Mouse (Mus musculus) kidney, postnatal 0 days (tissue): ENCODE data around the gene Dact3. TPM values are rescaled to one million over a fixed set of nuclear protein-coding genes. Genes with fewer than 3 reads are reported as not detected.
A peak's percentile ranks its signal among the peaks of the same experiment; 100 is the strongest.

ENCODE experiments used
- ATAC-seq: fragments of 200-750 bp; cut with Nextera tagmentation; replicated peaks from 2 replicates; pipeline ENCODE4 v1.8.0; 2017; ENCODE audit warnings: low read depth, moderate number of reproducible peaks, moderate TSS enrichment, moderate library complexity; ENCODE audit not compliant: low FRiP score
- DNase-seq: peaks from one replicate; pipeline ENCODE4 v3.0.0-alpha.2; 2016; ENCODE audit warnings: low spot score
- H3K27ac ChIP-seq: fragments of 300-500 bp; sonication (generic); 2 replicates; pipeline ENCODE4 v1.5.1; 2014; ENCODE audit warnings: mild to moderate bottlenecking
- H3K27me3 ChIP-seq: fragments of 300-500 bp; sonication (generic); 2 replicates; pipeline ENCODE4 v1.6.1; 2014; ENCODE audit warnings: low read length, mixed read lengths; ENCODE audit not compliant: insufficient read depth
- H3K36me3 ChIP-seq: fragments of 300-500 bp; sonication (generic); 2 replicates; pipeline ENCODE4 v1.6.1; 2014; ENCODE audit warnings: low read length, mixed read lengths; ENCODE audit not compliant: insufficient read depth
- H3K4me1 ChIP-seq: fragments of 300-500 bp; sonication (generic); replicated peaks from 2 replicates; pipeline ENCODE4 v1.6.1; 2014; ENCODE audit warnings: antibody characterized with exemption, low read length, mixed read lengths; ENCODE audit not compliant: insufficient read depth
- H3K4me2 ChIP-seq: fragments of 300-500 bp; sonication (generic); 2 replicates; pipeline ENCODE4 v1.6.1; 2014; ENCODE audit warnings: mild to moderate bottlenecking, low read length, moderate library complexity, mixed read lengths
- H3K4me3 ChIP-seq: fragments of 300-500 bp; sonication (generic); replicated peaks from 2 replicates; pipeline ENCODE4 v1.5.1; 2014; ENCODE audit warnings: low read depth, low read length
- H3K9ac ChIP-seq: fragments of 300-500 bp; sonication (generic); 2 replicates; pipeline ENCODE4 v1.6.1; 2014; ENCODE audit warnings: low read depth, low read length
- H3K9me3 ChIP-seq: fragments of 300-500 bp; sonication (generic); replicated peaks from 2 replicates; pipeline ENCODE4 v1.6.1; 2016; ENCODE audit warnings: low read length, inconsistent platforms, mixed read lengths
- CTCF ChIP-seq: IDR thresholded peaks from 2 replicates; pipeline ENCODE4 v1.5.1; 2016; ENCODE audit warnings: antibody characterized with exemption, low read depth, mild to moderate bottlenecking, moderate library complexity
- WGBS: fragments of 180-500 bp; shearing (Covaris S2); extraction: QIAGEN DNeasy Blood & Tissue Kit; methylation state at CpG from one replicate; pipeline ENCODE4 v1.1.7; 2014; 5-methylcytosine and 5-hydroxymethylcytosine counted together
- polyA plus RNA-seq: library from polyadenylated mRNA; unstranded; fragments of >200 nt; fragmentation: Nextera tagmentation; extraction: Ambion mirVana; gene quantifications from 2 replicates; pipeline ENCODE4 v1.2.1, GENCODE M21; 2015

Gene Dact3
- polyA plus RNA-seq, 1 experiment from 2014 or later: 4.3 TPM

- H3K4me2 ChIP-seq: no peak overlapping the region
- ATAC-seq: peak; percentile 57
- WGBS: 32% methylated on average over 10 of the region's 10 CpGs
- H3K4me1 ChIP-seq: peaks cover 6% of the 10 kb centered on the region; the same call in 1 of the 2 replicates
- no peak overlapping the region for H3K27ac ChIP-seq
- peak; percentile 80 for DNase-seq
- no peak overlapping the region for H3K9ac ChIP-seq
- no peak overlapping the region for H3K4me3 ChIP-seq
- H3K27me3 ChIP-seq: no peaks in the 10 kb centered on the region
- H3K9me3 ChIP-seq: no peaks in the 10 kb centered on the region
- peak; percentile 91 for TF ChIP-seq CTCF
- peaks cover 45% of the 10 kb centered on the region for H3K36me3 ChIP-seq
These were observed 38.8 kb downstream of the Dact3 start for GRCm38 (mm10) chr7:16913806-16914452.

- Histone ChIP-seq H3K4me3 (no peak overlapping the region), H3K27ac (no peak overlapping the region), H3K4me1 (0 out of 2 replicates have a peak, but pooled peaks cover 4% of the 10 kb centered on the region), H3K4me2 (no peak overlapping the region), H3K27me3 (no peaks in the 10 kb centered on the region), H3K9ac (no peak overlapping the region), H3K9me3 (no peaks in the 10 kb centered on the region), H3K36me3 (peaks cover 46% of the 10 kb centered on the region)
- TF ChIP-seq CTCF: no peak
- WGBS: 79% methylated on average over 18 of the region's 18 CpGs
- DNase-seq (no peak), ATAC-seq (no peak)
These were observed 39.6 kb downstream of the Dact3 start for GRCm38 (mm10) chr7:16914453-16915343.

- 91% methylated on average over 32 of the region's 32 CpGs for WGBS
- no peak overlapping the region for H3K4me3 ChIP-seq
- no peaks in the 10 kb centered on the region for H3K27me3 ChIP-seq
- no peak for DNase-seq
- H3K4me1 ChIP-seq: peaks cover 9% of the 10 kb centered on the region; the same call in 1 of the 2 replicates
- no peak for ATAC-seq
- peaks cover 48% of the 10 kb centered on the region for H3K36me3 ChIP-seq
- TF ChIP-seq CTCF: no peak
- no peaks in the 10 kb centered on the region for H3K9me3 ChIP-seq
- H3K9ac ChIP-seq: no peak overlapping the region
- no peak overlapping the region for H3K27ac ChIP-seq
- H3K4me2 ChIP-seq: no peak overlapping the region
These were observed 40.6 kb downstream of the Dact3 start for GRCm38 (mm10) chr7:16915461-16916340.

GRCm38 (mm10) chr7:16916342-16917265 lies 41.5 kb downstream of the Dact3 start:
- no peak for ATAC-seq
- Histone ChIP-seq H3K9me3 (no peaks in the 10 kb centered on the region), H3K4me3 (no peak overlapping the region), H3K4me2 (no peak overlapping the region), H3K27ac (no peak overlapping the region), H3K36me3 (peaks cover 53% of the 10 kb centered on the region), H3K27me3 (no peaks in the 10 kb centered on the region), H3K4me1 (peaks cover 18% of the 10 kb centered on the region), H3K9ac (no peak overlapping the region)
- TF ChIP-seq CTCF: no peak
- 78% methylated on average over 30 of the region's 30 CpGs for WGBS
- no peak for DNase-seq

- Histone ChIP-seq H3K9ac (no peak overlapping the region), H3K4me2 (no peak overlapping the region), H3K4me1 (peaks cover 26% of the 10 kb centered on the region), H3K27ac (no peak overlapping the region), H3K36me3 (peaks cover 54% of the 10 kb centered on the region), H3K9me3 (no peaks in the 10 kb centered on the region), H3K4me3 (no peak overlapping the region), H3K27me3 (no peaks in the 10 kb centered on the region)
- DNase-seq: no peak
- no peak for TF ChIP-seq CTCF
- ATAC-seq: no peak
- 63% methylated on average over 11 of the region's 11 CpGs for WGBS
These were observed 42.3 kb downstream of the Dact3 start for GRCm38 (mm10) chr7:16917447-16917846.
